Mouse (Mus musculus) neural tube, embryonic 14.5 days (tissue): ENCODE results near the gene Gins3. TPM values are rescaled to one million over a fixed set of nuclear protein-coding genes. Genes with fewer than 3 reads are reported as not detected.

Experiments used
- ATAC-seq: fragments of 200-750 bp; cut with Nextera tagmentation; 2 replicates; pipeline ENCODE4 v1.8.0; 2017; ENCODE audit warnings: low read depth, mild to moderate bottlenecking, moderate TSS enrichment, moderate library complexity
- H3K27ac ChIP-seq: fragments of 300-500 bp; sonication (generic); 2 replicates; pipeline ENCODE4 v1.5.1; 2014; ENCODE audit warnings: low read depth, mild to moderate bottlenecking, control low read depth, low read length, moderate library complexity, mixed read lengths
- H3K27me3 ChIP-seq: fragments of 300-500 bp; sonication (generic); 2 replicates; pipeline ENCODE4 v1.6.1; 2014; ENCODE audit warnings: low read length; ENCODE audit not compliant: control insufficient read depth, insufficient read depth
- H3K36me3 ChIP-seq: fragments of 300-500 bp; sonication (generic); 2 replicates; pipeline ENCODE4 v1.6.1; 2014; ENCODE audit warnings: low read length, mixed read lengths; ENCODE audit not compliant: control insufficient read depth, insufficient read depth
- H3K4me1 ChIP-seq: fragments of 300-500 bp; sonication (generic); 2 replicates; pipeline ENCODE4 v1.6.1; 2014; ENCODE audit warnings: low read length; ENCODE audit not compliant: control insufficient read depth, insufficient read depth
- H3K4me2 ChIP-seq: fragments of 300-500 bp; sonication (generic); 2 replicates; pipeline ENCODE4 v1.6.1; 2014; ENCODE audit warnings: mild to moderate bottlenecking, low read depth, low read length, control low read depth
- H3K4me3 ChIP-seq: fragments of 300-500 bp; sonication (generic); 2 replicates; pipeline ENCODE4 v1.5.1; 2014; ENCODE audit warnings: low read depth, low read length, control low read depth, mixed read lengths
- H3K9ac ChIP-seq: fragments of 300-500 bp; sonication (generic); replicated peaks from 2 replicates; pipeline ENCODE4 v1.6.1; 2014; ENCODE audit warnings: low read depth, mild to moderate bottlenecking, control low read depth, low read length, mixed read lengths
- H3K9me3 ChIP-seq: fragments of 300-500 bp; sonication (generic); 2 replicates; pipeline ENCODE4 v1.6.1; 2016; ENCODE audit warnings: low read length; ENCODE audit not compliant: control insufficient read depth
- WGBS: fragments of 180-500 bp; shearing (Covaris S2); extraction: QIAGEN DNeasy Blood & Tissue Kit; methylation state at CpG from one replicate; pipeline ENCODE4 v1.1.7; 2014; 5-methylcytosine and 5-hydroxymethylcytosine counted together
- polyA plus RNA-seq: library from polyadenylated mRNA; unstranded; fragments of >200 nt; fragmentation: Nextera tagmentation; extraction: Ambion mirVana; gene quantifications from 2 replicates; pipeline ENCODE4 v1.2.1, GENCODE M21; 2014

Gins3 gene
- polyA plus RNA-seq, 1 experiment from 2014 or later: 6.6 TPM

GRCm38 (mm10) chr8:95624833-95625232 lies 8.4 kb upstream of the Gins3 start:
- H3K27me3 ChIP-seq: no peaks in the 10 kb centered on the region
- H3K4me1 ChIP-seq: no peaks in the 10 kb centered on the region
- no peak overlapping the region for H3K9ac ChIP-seq
- H3K9me3 ChIP-seq: no peaks in the 10 kb centered on the region
- no peak overlapping the region for H3K4me3 ChIP-seq
- no peak for ATAC-seq
- WGBS: 72% methylated on average over 2 of the region's 2 CpGs
- H3K27ac ChIP-seq: no peak overlapping the region
- H3K4me2 ChIP-seq: no peak overlapping the region
- no peaks in the 10 kb centered on the region for H3K36me3 ChIP-seq

- no peak overlapping the region for H3K27ac ChIP-seq
Measured at GRCm38 (mm10) chr8:95632840-95633239, 413 bp upstream of the Gins3 start.

GRCm38 (mm10) chr8:95634063-95634340 lies 749 bp downstream of the Gins3 start:
- H3K27ac ChIP-seq: no peak overlapping the region
- H3K36me3 ChIP-seq: no peaks in the 10 kb centered on the region
- ATAC-seq: no peak
- H3K4me1 ChIP-seq: peaks cover 5% of the 10 kb centered on the region; the same call in 1 of the 2 replicates
- H3K4me2 ChIP-seq: peak overlapping the region; percentile 87
- 4% methylated on average over 6 of the region's 6 CpGs for WGBS
- peak overlapping the region; percentile 79 for H3K4me3 ChIP-seq
- no peaks in the 10 kb centered on the region for H3K9me3 ChIP-seq
- H3K9ac ChIP-seq: peak overlapping the region; percentile 44; the same call in 1 of the 2 replicates
- no peaks in the 10 kb centered on the region for H3K27me3 ChIP-seq

More at GRCm38 (mm10) chr8:95632840-95633239, 413 bp upstream of the Gins3 start:
- ATAC-seq: peak; percentile 48; the same call in 1 of the 2 replicates
- Histone ChIP-seq H3K36me3 (no peaks in the 10 kb centered on the region), H3K9me3 (no peaks in the 10 kb centered on the region), H3K4me2 (peak overlapping the region; percentile 87), H3K4me3 (peak overlapping the region; percentile 79), H3K4me1 (peaks cover 5% of the 10 kb centered on the region; the same call in 1 of the 2 replicates), H3K9ac (no peak overlapping the region), H3K27me3 (no peaks in the 10 kb centered on the region)
- WGBS: 81% methylated on average over 6 of the region's 6 CpGs

- Histone ChIP-seq H3K9me3 (no peaks in the 10 kb centered on the region), H3K4me1 (no peaks in the 10 kb centered on the region), H3K36me3 (no peaks in the 10 kb centered on the region), H3K9ac (no peak overlapping the region), H3K27me3 (no peaks in the 10 kb centered on the region), H3K4me3 (no peak overlapping the region), H3K4me2 (no peak overlapping the region), H3K27ac (no peak overlapping the region)
- 90% methylated on average over 2 of the region's 2 CpGs for WGBS
- no peak for ATAC-seq
Measured at GRCm38 (mm10) chr8:95644942-95645341, 11.7 kb downstream of the Gins3 start.

- Histone ChIP-seq H3K4me3 (no peak overlapping the region), H3K4me1 (no peaks in the 10 kb centered on the region), H3K9me3 (no peaks in the 10 kb centered on the region), H3K9ac (no peak overlapping the region), H3K36me3 (no peaks in the 10 kb centered on the region), H3K27ac (no peak overlapping the region), H3K4me2 (no peak overlapping the region), H3K27me3 (no peaks in the 10 kb centered on the region)
- 87% methylated on average over 3 of the region's 3 CpGs for WGBS
- no peak for ATAC-seq
Measured at GRCm38 (mm10) chr8:95648251-95648650, 15.0 kb downstream of the Gins3 start.

- no peaks in the 10 kb centered on the region for H3K4me1 ChIP-seq
- no peaks in the 10 kb centered on the region for H3K9me3 ChIP-seq
- no peak overlapping the region for H3K4me2 ChIP-seq
- no peaks in the 10 kb centered on the region for H3K36me3 ChIP-seq
- 84% methylated on average over 5 of the region's 5 CpGs for WGBS
- no peak overlapping the region for H3K27ac ChIP-seq
- ATAC-seq: no peak
- H3K27me3 ChIP-seq: no peaks in the 10 kb centered on the region
- no peak overlapping the region for H3K4me3 ChIP-seq
- no peak overlapping the region for H3K9ac ChIP-seq
Measured at GRCm38 (mm10) chr8:95653351-95653750, 20.1 kb downstream of the Gins3 start.

- Histone ChIP-seq H3K36me3 (no peaks in the 10 kb centered on the region), H3K27ac (no peak overlapping the region)
- 70% methylated on average over 7 of the region's 7 CpGs for WGBS
Measured at GRCm38 (mm10) chr8:95655831-95656230, 22.6 kb downstream of the Gins3 start.

GRCm38 (mm10) chr8:95656316-95657002 lies 23.2 kb downstream of the Gins3 start:
- Histone ChIP-seq H3K9ac (no peak overlapping the region), H3K4me1 (no peaks in the 10 kb centered on the region), H3K9me3 (no peaks in the 10 kb centered on the region), H3K27me3 (no peaks in the 10 kb centered on the region), H3K36me3 (no peaks in the 10 kb centered on the region), H3K4me3 (no peak overlapping the region), H3K27ac (no peak overlapping the region), H3K4me2 (no peak overlapping the region)
- WGBS: 47% methylated on average over 5 of the region's 5 CpGs
- no peak for ATAC-seq

More at GRCm38 (mm10) chr8:95655831-95656230, 22.6 kb downstream of the Gins3 start:
- Histone ChIP-seq H3K9me3 (no peaks in the 10 kb centered on the region), H3K27me3 (no peaks in the 10 kb centered on the region), H3K9ac (no peak overlapping the region), H3K4me2 (no peak overlapping the region), H3K4me1 (no peaks in the 10 kb centered on the region), H3K4me3 (no peak overlapping the region)
- no peak for ATAC-seq

- no peaks in the 10 kb centered on the region for H3K4me1 ChIP-seq
- 39% methylated on average over 2 of the region's 2 CpGs for WGBS
- H3K9me3 ChIP-seq: no peaks in the 10 kb centered on the region
- no peak overlapping the region for H3K4me2 ChIP-seq
- no peaks in the 10 kb centered on the region for H3K27me3 ChIP-seq
- H3K36me3 ChIP-seq: no peaks in the 10 kb centered on the region
- no peak overlapping the region for H3K4me3 ChIP-seq
- ATAC-seq: no peak
- H3K9ac ChIP-seq: no peak overlapping the region
- H3K27ac ChIP-seq: no peak overlapping the region
Measured at GRCm38 (mm10) chr8:95657523-95657922, 24.3 kb downstream of the Gins3 start.
